Mouse (Mus musculus): ENCODE data around the gene Mta1. TPM values are rescaled to one million over a fixed set of nuclear protein-coding genes. Genes with fewer than 3 reads are reported as not detected.

The Mta1 gene
- polyA plus RNA-seq, 1 experiment from 2014 or later: 15.5 TPM

DNA sequence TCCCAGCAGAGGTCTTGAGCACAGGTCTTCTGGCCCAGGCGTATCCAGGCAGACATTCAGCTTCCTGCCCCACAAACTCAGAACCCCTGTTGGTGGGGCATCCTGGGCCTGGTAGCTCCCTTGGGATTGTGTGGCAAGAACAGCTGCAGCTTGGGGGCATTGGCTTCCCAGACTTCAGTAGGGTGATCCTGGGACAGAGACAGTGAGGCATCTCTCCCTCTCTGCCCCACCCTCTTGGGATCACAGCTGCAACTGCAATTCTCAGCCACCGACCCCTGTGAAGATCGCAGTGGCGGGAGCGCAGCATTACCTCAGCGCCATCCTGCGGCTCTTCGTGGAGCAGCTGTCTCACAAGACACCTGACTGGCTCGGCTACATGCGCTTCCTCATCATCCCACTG lies 35.9 kb upstream of the Mta1 start:
- Histone ChIP-seq H3K9ac (ENCODE audit: low read length) (no peak overlapping the region), H3K4me2 (ENCODE audit: low read length) (no peak overlapping the region), H3K36me3 (ENCODE audit: control insufficient read depth, insufficient read depth, low read length) (peaks cover 70% of the 10 kb centered on the region), H3K9me3 (ENCODE audit: control insufficient read depth, low read length) (no peaks in the 10 kb centered on the region), H3K4me1 (ENCODE audit: control insufficient read depth in 2 of 2, insufficient read depth in 2 of 2, low read length in 2 of 2) (no peaks in the 10 kb centered on the region), H3K27me3 (ENCODE audit: control insufficient read depth, insufficient read depth, low read length) (no peaks in the 10 kb centered on the region), H3K4me3 (ENCODE audit: control insufficient read depth in 1 of 2, insufficient read depth in 1 of 2, low read depth in 1 of 2, low read length in 2 of 2) (no peak overlapping the region), H3K27ac (replicated peaks in 1 of 2; ENCODE audit: control insufficient read depth in 1 of 2, insufficient read depth in 1 of 2, low read depth in 2 of 2, low read length in 2 of 2) (no peak overlapping the region)
- ATAC-seq (ENCODE audit: insufficient number of reproducible peaks, insufficient read depth, low FRiP score, low read depth): no peak
- WGBS: 84% methylated on average over 10 of the region's 10 CpGs

DNA sequence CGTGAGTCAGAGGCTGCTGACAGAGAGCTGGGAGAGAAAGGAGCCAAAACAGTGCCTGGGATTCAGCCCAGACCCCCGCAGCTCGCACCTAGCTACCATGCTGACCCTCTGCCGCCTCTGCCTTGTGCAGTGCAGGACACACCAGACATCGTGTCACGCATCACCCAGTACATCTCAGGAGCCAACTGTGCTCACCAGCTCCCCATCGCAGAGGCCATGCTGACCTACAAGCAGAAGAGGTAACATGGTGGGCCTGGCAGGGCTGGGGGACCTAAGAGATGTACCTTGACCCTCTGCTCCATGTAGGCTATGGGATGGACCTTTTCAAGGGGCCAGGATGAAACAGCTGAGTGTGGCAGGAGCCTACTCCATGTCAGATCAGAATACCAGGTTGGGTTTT lies 34.4 kb upstream of the Mta1 start:
- no peak overlapping the region for H3K4me3 ChIP-seq (ENCODE audit: control insufficient read depth in 1 of 2, insufficient read depth in 1 of 2, low read depth in 1 of 2, low read length in 2 of 2)
- no peak overlapping the region for H3K4me2 ChIP-seq (ENCODE audit: low read length)
- 88% methylated on average over 7 of the region's 7 CpGs for WGBS
- ATAC-seq (ENCODE audit: insufficient number of reproducible peaks, insufficient read depth, low FRiP score, low read depth): no peak
- H3K27me3 ChIP-seq (ENCODE audit: control insufficient read depth, insufficient read depth, low read length): no peaks in the 10 kb centered on the region
- peaks cover 68% of the 10 kb centered on the region for H3K36me3 ChIP-seq (ENCODE audit: control insufficient read depth, insufficient read depth, low read length)
- H3K27ac ChIP-seq (replicated peaks in 1 of 2; ENCODE audit: control insufficient read depth in 1 of 2, insufficient read depth in 1 of 2, low read depth in 2 of 2, low read length in 2 of 2): no peak overlapping the region
- no peak overlapping the region for H3K9ac ChIP-seq (ENCODE audit: low read length)
- no peaks in the 10 kb centered on the region for H3K9me3 ChIP-seq (ENCODE audit: control insufficient read depth, low read length)
- no peaks in the 10 kb centered on the region for H3K4me1 ChIP-seq (ENCODE audit: control insufficient read depth in 2 of 2, insufficient read depth in 2 of 2, low read length in 2 of 2)

DNA sequence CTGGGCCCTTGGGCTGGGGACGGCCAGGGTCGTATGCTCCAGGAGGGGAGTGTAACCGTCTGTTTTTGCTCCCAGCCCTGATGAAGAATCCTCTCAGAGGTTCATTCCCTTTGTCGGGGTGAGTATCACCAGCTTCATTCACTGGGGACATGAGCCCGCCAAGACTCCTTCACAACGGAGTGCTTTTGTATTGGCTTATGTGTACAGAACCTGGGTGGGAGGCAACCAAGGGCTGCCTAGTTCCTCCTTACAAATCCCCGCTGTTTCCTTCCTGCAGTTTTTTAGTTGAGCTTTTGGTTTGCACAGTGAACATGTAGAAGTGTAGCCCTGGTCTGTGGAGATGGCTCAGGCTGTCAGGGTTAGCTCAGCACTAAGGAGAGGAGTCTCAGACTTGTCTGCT lies 30.1 kb upstream of the Mta1 start:
- Histone ChIP-seq H3K9me3 (ENCODE audit: control insufficient read depth, low read length) (no peaks in the 10 kb centered on the region), H3K4me3 (ENCODE audit: control insufficient read depth in 1 of 2, insufficient read depth in 1 of 2, low read depth in 1 of 2, low read length in 2 of 2) (no peak overlapping the region), H3K9ac (ENCODE audit: low read length) (no peak overlapping the region), H3K27me3 (ENCODE audit: control insufficient read depth, insufficient read depth, low read length) (no peaks in the 10 kb centered on the region), H3K36me3 (ENCODE audit: control insufficient read depth, insufficient read depth, low read length) (peaks cover 60% of the 10 kb centered on the region), H3K27ac (replicated peaks in 1 of 2; ENCODE audit: control insufficient read depth in 1 of 2, insufficient read depth in 1 of 2, low read depth in 2 of 2, low read length in 2 of 2) (no peak overlapping the region), H3K4me2 (ENCODE audit: low read length) (no peak overlapping the region), H3K4me1 (ENCODE audit: control insufficient read depth in 2 of 2, insufficient read depth in 2 of 2, low read length in 2 of 2) (no peaks in the 10 kb centered on the region)
- WGBS: 84% methylated on average over 7 of the region's 7 CpGs
- ATAC-seq (ENCODE audit: insufficient number of reproducible peaks, insufficient read depth, low FRiP score, low read depth): no peak

DNA sequence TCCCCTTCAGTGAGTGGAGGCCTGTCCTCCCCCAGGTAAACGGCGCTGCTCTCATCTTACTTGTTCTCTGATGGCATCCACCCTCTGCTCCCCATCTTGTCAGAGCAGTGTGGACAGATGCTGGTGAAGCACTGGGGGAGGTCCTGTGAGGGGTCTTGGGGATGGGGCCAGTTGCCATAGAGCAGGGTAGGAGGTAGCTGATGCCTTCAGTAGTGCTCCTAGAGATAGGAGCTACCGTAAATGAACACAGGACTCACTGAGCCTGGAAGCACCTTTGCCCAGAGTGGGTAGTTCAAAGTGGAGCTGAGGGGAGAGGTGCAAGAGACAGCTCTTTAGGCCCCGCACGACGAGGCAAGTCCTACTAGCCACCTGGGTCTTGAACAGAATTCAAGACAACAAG lies 28.7 kb upstream of the Mta1 start:
- ATAC-seq (ENCODE audit: insufficient number of reproducible peaks, insufficient read depth, low FRiP score, low read depth): no peak
- Histone ChIP-seq H3K9me3 (ENCODE audit: control insufficient read depth, low read length) (no peaks in the 10 kb centered on the region), H3K9ac (ENCODE audit: low read length) (no peak overlapping the region), H3K4me3 (ENCODE audit: control insufficient read depth in 1 of 2, insufficient read depth in 1 of 2, low read depth in 1 of 2, low read length in 2 of 2) (no peak overlapping the region), H3K36me3 (ENCODE audit: control insufficient read depth, insufficient read depth, low read length) (peaks cover 49% of the 10 kb centered on the region), H3K4me2 (ENCODE audit: low read length) (no peak overlapping the region), H3K4me1 (ENCODE audit: control insufficient read depth in 2 of 2, insufficient read depth in 2 of 2, low read length in 2 of 2) (peaks cover 7 to 8% of the 10 kb centered on the region in 2 experiments), H3K27me3 (ENCODE audit: control insufficient read depth, insufficient read depth, low read length) (no peaks in the 10 kb centered on the region), H3K27ac (replicated peaks in 1 of 2; ENCODE audit: control insufficient read depth in 1 of 2, insufficient read depth in 1 of 2, low read depth in 2 of 2, low read length in 2 of 2) (no peak overlapping the region)
- 93% methylated on average over 6 of the region's 6 CpGs for WGBS

- H3K9ac ChIP-seq (ENCODE audit: low read length): no peak overlapping the region
- H3K4me1 ChIP-seq (ENCODE audit: control insufficient read depth in 2 of 2, insufficient read depth in 2 of 2, low read length in 2 of 2): peaks cover 14 to 20% of the 10 kb centered on the region in 2 experiments
- H3K9me3 ChIP-seq (ENCODE audit: control insufficient read depth, low read length): no peaks in the 10 kb centered on the region
- 82% methylated on average over 6 of the region's 6 CpGs for WGBS
- H3K27me3 ChIP-seq (ENCODE audit: control insufficient read depth, insufficient read depth, low read length): no peaks in the 10 kb centered on the region
- no peak overlapping the region for H3K4me3 ChIP-seq (ENCODE audit: control insufficient read depth in 1 of 2, insufficient read depth in 1 of 2, low read depth in 1 of 2, low read length in 2 of 2)
- no peak overlapping the region for H3K4me2 ChIP-seq (ENCODE audit: low read length)
- no peak overlapping the region for H3K27ac ChIP-seq (replicated peaks in 1 of 2; ENCODE audit: control insufficient read depth in 1 of 2, insufficient read depth in 1 of 2, low read depth in 2 of 2, low read length in 2 of 2)
- peaks cover 47% of the 10 kb centered on the region for H3K36me3 ChIP-seq (ENCODE audit: control insufficient read depth, insufficient read depth, low read length)
- ATAC-seq (ENCODE audit: insufficient number of reproducible peaks, insufficient read depth, low FRiP score, low read depth): no peak
These were observed 26.8 kb upstream of the Mta1 start for GRCm38 (mm10) chr12:113071321-113071720.

GRCm38 (mm10) chr12:113071827-113072226 lies 26.3 kb upstream of the Mta1 start:
- Histone ChIP-seq H3K4me1 (ENCODE audit: control insufficient read depth in 2 of 2, insufficient read depth in 2 of 2, low read length in 2 of 2) (peaks cover 14 to 20% of the 10 kb centered on the region in 2 experiments), H3K27ac (replicated peaks in 1 of 2; ENCODE audit: control insufficient read depth in 1 of 2, insufficient read depth in 1 of 2, low read depth in 2 of 2, low read length in 2 of 2) (no peak overlapping the region), H3K9me3 (ENCODE audit: control insufficient read depth, low read length) (no peaks in the 10 kb centered on the region), H3K36me3 (ENCODE audit: control insufficient read depth, insufficient read depth, low read length) (peaks cover 47% of the 10 kb centered on the region), H3K9ac (ENCODE audit: low read length) (no peak overlapping the region), H3K4me3 (ENCODE audit: control insufficient read depth in 1 of 2, insufficient read depth in 1 of 2, low read depth in 1 of 2, low read length in 2 of 2) (no peak overlapping the region), H3K4me2 (ENCODE audit: low read length) (no peak overlapping the region), H3K27me3 (ENCODE audit: control insufficient read depth, insufficient read depth, low read length) (no peaks in the 10 kb centered on the region)
- 79% methylated on average over 6 of the region's 6 CpGs for WGBS
- ATAC-seq (ENCODE audit: insufficient number of reproducible peaks, insufficient read depth, low FRiP score, low read depth): no peak

DNA sequence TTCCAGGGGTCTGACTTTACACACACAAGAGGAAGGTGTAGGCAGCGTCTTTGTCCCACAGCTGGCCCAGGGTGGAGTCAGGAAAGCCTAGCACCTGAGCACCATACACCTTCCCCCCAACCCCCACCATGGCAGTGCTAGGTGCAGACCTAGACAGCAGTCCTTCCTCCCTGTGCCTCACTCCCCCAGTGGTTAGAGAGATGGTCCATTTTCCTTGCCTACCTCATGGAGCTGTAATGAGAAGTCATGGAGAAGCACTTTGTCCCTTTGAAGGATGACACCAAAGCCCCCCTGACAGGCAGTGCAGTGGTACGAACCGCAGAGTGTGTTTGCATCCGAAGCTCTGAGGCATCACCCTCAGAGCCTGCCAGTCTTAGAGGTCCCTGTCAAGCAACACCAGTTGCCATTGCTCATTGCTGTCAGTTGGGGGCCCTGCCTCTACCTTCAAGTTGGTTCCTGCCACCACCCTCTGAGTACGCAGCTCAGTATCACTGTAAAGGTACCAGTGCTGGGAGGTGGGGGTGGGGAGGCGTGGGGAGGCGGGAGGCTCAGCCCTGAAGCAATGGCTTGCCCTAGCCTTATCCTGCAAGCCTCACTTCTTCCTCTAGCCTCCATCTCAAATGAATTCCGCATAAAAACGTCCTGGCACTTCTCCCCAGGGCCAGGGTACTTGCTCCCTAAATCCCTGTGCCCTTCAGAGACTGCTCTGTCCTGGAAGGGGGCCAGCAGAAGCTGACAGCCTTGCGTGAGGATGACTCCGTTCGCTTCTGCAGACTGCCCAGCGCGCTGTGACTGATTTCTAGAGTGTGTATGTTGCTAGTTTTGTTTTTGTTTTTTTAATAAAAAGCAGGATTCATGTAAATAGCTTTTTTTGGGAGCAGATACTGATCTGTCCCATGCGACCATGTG lies 24.4 kb upstream of the Mta1 start:
- 9% methylated on average over 15 of the region's 15 CpGs for WGBS
- Histone ChIP-seq H3K27ac (replicated peaks in 1 of 2; ENCODE audit: control insufficient read depth in 1 of 2, insufficient read depth in 1 of 2, low read depth in 2 of 2, low read length in 2 of 2) (peak overlapping the region; percentile 55 to 97), H3K4me1 (ENCODE audit: control insufficient read depth in 2 of 2, insufficient read depth in 2 of 2, low read length in 2 of 2) (peaks cover 14 to 20% of the 10 kb centered on the region in 2 experiments), H3K4me2 (ENCODE audit: low read length) (peak overlapping the region; percentile 96), H3K4me3 (ENCODE audit: control insufficient read depth in 1 of 2, insufficient read depth in 1 of 2, low read depth in 1 of 2, low read length in 2 of 2) (peak overlapping the region; percentile 45 to 51), H3K9ac (ENCODE audit: low read length) (peak overlapping the region; percentile 79), H3K36me3 (ENCODE audit: control insufficient read depth, insufficient read depth, low read length) (peaks cover 35% of the 10 kb centered on the region), H3K9me3 (ENCODE audit: control insufficient read depth, low read length) (no peaks in the 10 kb centered on the region), H3K27me3 (ENCODE audit: control insufficient read depth, insufficient read depth, low read length) (no peaks in the 10 kb centered on the region)
- ATAC-seq (ENCODE audit: insufficient number of reproducible peaks, insufficient read depth, low FRiP score, low read depth): 0 out of 2 replicates have a peak, but pooled peaks have one; percentile 11
